Mouse (Mus musculus) hindbrain, postnatal 0 days (tissue): ENCODE results near the gene Nol12. TPM values are rescaled to one million over a fixed set of nuclear protein-coding genes. Genes with fewer than 3 reads are reported as not detected.

ENCODE experiments used
- ATAC-seq: fragments of 200-750 bp; cut with Nextera tagmentation; 2 replicates; pipeline ENCODE4 v1.8.0; 2017; ENCODE audit warnings: mild to moderate bottlenecking, moderate TSS enrichment, moderate library complexity
- DNase-seq: peaks from one replicate; pipeline ENCODE4 v3.0.0-alpha.2; 2015; ENCODE audit warnings: low spot score
- H3K27ac ChIP-seq: fragments of 300-500 bp; sonication (generic); 2 replicates; pipeline ENCODE4 v1.5.1; 2014; ENCODE audit warnings: mild to moderate bottlenecking
- H3K27me3 ChIP-seq: fragments of 300-500 bp; sonication (generic); 2 replicates; pipeline ENCODE4 v1.6.1; 2014; ENCODE audit warnings: low read length, mixed read lengths; ENCODE audit not compliant: insufficient read depth
- H3K36me3 ChIP-seq: fragments of 300-500 bp; sonication (generic); 2 replicates; pipeline ENCODE4 v1.6.1; 2014; ENCODE audit warnings: low read length, mixed read lengths; ENCODE audit not compliant: insufficient read depth
- H3K4me1 ChIP-seq: fragments of 300-500 bp; sonication (generic); 2 replicates; pipeline ENCODE4 v1.6.1; 2014; ENCODE audit warnings: antibody characterized with exemption, low read length, mixed read lengths; ENCODE audit not compliant: insufficient read depth
- H3K4me2 ChIP-seq: fragments of 300-500 bp; sonication (generic); 2 replicates; pipeline ENCODE4 v1.6.1; 2014; ENCODE audit warnings: low read depth, mild to moderate bottlenecking, low read length, moderate library complexity, mixed read lengths
- H3K4me3 ChIP-seq: fragments of 300-500 bp; sonication (generic); 2 replicates; pipeline ENCODE4 v1.5.1; 2014; ENCODE audit warnings: low read length
- H3K9ac ChIP-seq: fragments of 300-500 bp; sonication (generic); replicated peaks from 2 replicates; pipeline ENCODE4 v1.6.1; 2014; ENCODE audit warnings: mild to moderate bottlenecking, low read length, moderate library complexity, mixed read lengths
- H3K9me3 ChIP-seq: fragments of 300-500 bp; sonication (generic); 2 replicates; pipeline ENCODE4 v1.6.1; 2016; ENCODE audit warnings: low read length, mixed read lengths
- CTCF ChIP-seq: IDR thresholded peaks from 2 replicates; pipeline ENCODE4 v1.5.1; 2016; ENCODE audit warnings: antibody characterized with exemption, control low read depth, low read depth
- WGBS: fragments of 180-500 bp; shearing (Covaris S2); extraction: QIAGEN DNeasy Blood & Tissue Kit; methylation state at CpG from one replicate; pipeline ENCODE4 v1.1.7; 2014; 5-methylcytosine and 5-hydroxymethylcytosine counted together
- polyA plus RNA-seq: library from polyadenylated mRNA; unstranded; fragments of >200 nt; fragmentation: Nextera tagmentation; extraction: Ambion mirVana; gene quantifications from 2 replicates; pipeline ENCODE4 v1.2.1, GENCODE M21; 2015
- total RNA-seq: library from RNA; depleted of rRNA; stranded (reverse); fragments of >200 nt; gene quantifications from 2 replicates; pipeline ENCODE4 v1.2.3, GENCODE M21; 2014

Gene Nol12
- total and polyA plus RNA-seq, 2 experiments from 2014 or later = 4.7 to 56.4 TPM

- WGBS = 49% methylated on average over 6 of the region's 6 CpGs
- Histone ChIP-seq H3K9me3 (no peaks in the 10 kb centered on the region), H3K27me3 (0 out of 2 replicates have a peak, but pooled peaks cover 3% of the 10 kb centered on the region), H3K27ac (no peak overlapping the region), H3K4me1 (peaks cover 10% of the 10 kb centered on the region; the same call in 1 of the 2 replicates), H3K4me2 (no peak overlapping the region), H3K9ac (no peak overlapping the region), H3K36me3 (no peaks in the 10 kb centered on the region), H3K4me3 (no peak overlapping the region)
- no peak for TF ChIP-seq CTCF
- DNase-seq = no peak
- no peak for ATAC-seq
These were observed 36.2 kb upstream of the Nol12 start for GRCm38 (mm10) chr15:78898507-78899001.

GRCm38 (mm10) chr15:78899409-78899739 is 35.4 kb upstream of the Nol12 start, which contains the start of gene Gm49510:
Gm49510 (plus strand) TSS chr15:78899667.
- 3% methylated on average over 20 of the region's 20 CpGs for WGBS
- Histone ChIP-seq H3K9me3 (no peaks in the 10 kb centered on the region), H3K36me3 (no peaks in the 10 kb centered on the region), H3K4me2 (peak within 1 kb of the TSS; percentile 67), H3K4me1 (peaks cover 10% of the 10 kb centered on the region; the same call in 1 of the 2 replicates), H3K27ac (peak within 1 kb of the TSS; percentile 20; the same call in 1 of the 2 replicates), H3K4me3 (peak within 1 kb of the TSS; percentile 39), H3K27me3 (0 out of 2 replicates have a peak, but pooled peaks cover 3% of the 10 kb centered on the region), H3K9ac (peak within 1 kb of the TSS; percentile 37)
- no peak for TF ChIP-seq CTCF
- ATAC-seq = no peak
- DNase-seq = no peak

- H3K4me1 ChIP-seq = peaks cover 10% of the 10 kb centered on the region; the same call in 1 of the 2 replicates
- peak; percentile 57 for DNase-seq
- H3K4me3 ChIP-seq = peak within 1 kb of the TSS; percentile 39
- H3K9me3 ChIP-seq = no peaks in the 10 kb centered on the region
- no peaks in the 10 kb centered on the region for H3K36me3 ChIP-seq
- no peak for TF ChIP-seq CTCF
- 0 out of 2 replicates have a peak, but pooled peaks cover 3% of the 10 kb centered on the region for H3K27me3 ChIP-seq
- WGBS = 2% methylated on average over 44 of the region's 47 CpGs
- ATAC-seq = no peak
- H3K27ac ChIP-seq = peak within 1 kb of the TSS; percentile 20; the same call in 1 of the 2 replicates
- peak within 1 kb of the TSS; percentile 37 for H3K9ac ChIP-seq
- peak within 1 kb of the TSS; percentile 67 for H3K4me2 ChIP-seq
These were observed 34.8 kb upstream of the Nol12 start, which contains the start of gene Sh3bp1 for GRCm38 (mm10) chr15:78899740-78900584. Sh3bp1 (plus strand) TSS chr15:78899768.

- H3K36me3 ChIP-seq = no peaks in the 10 kb centered on the region
- peak overlapping the region; percentile 39 for H3K4me3 ChIP-seq
- WGBS = 35% methylated on average over 18 of the region's 18 CpGs
- no peak for TF ChIP-seq CTCF
- H3K9ac ChIP-seq = peak overlapping the region; percentile 37; the same call in 1 of the 2 replicates
- no peak for ATAC-seq
- H3K27ac ChIP-seq = no peak overlapping the region
- H3K27me3 ChIP-seq = 0 out of 2 replicates have a peak, but pooled peaks cover 3% of the 10 kb centered on the region
- no peaks in the 10 kb centered on the region for H3K9me3 ChIP-seq
- no peak for DNase-seq
- H3K4me1 ChIP-seq = peaks cover 10% of the 10 kb centered on the region; the same call in 1 of the 2 replicates
- peak overlapping the region; percentile 67 for H3K4me2 ChIP-seq
These were observed 33.9 kb upstream of the Nol12 start for GRCm38 (mm10) chr15:78900585-78901421.

GRCm38 (mm10) chr15:78901422-78901789 is 33.3 kb upstream of the Nol12 start:
- Histone ChIP-seq H3K4me2 (no peak overlapping the region), H3K9me3 (no peaks in the 10 kb centered on the region), H3K27me3 (0 out of 2 replicates have a peak, but pooled peaks cover 3% of the 10 kb centered on the region), H3K27ac (no peak overlapping the region), H3K9ac (no peak overlapping the region), H3K4me3 (no peak overlapping the region), H3K36me3 (no peaks in the 10 kb centered on the region), H3K4me1 (peaks cover 10% of the 10 kb centered on the region; the same call in 1 of the 2 replicates)
- no peak for DNase-seq
- ATAC-seq = no peak
- TF ChIP-seq CTCF = peak; percentile 33; the same call in 1 of the 2 replicates
- 46% methylated on average over 8 of the region's 8 CpGs for WGBS

- WGBS = 5% methylated on average over 2 of the region's 2 CpGs
- Histone ChIP-seq H3K4me3 (no peak overlapping the region), H3K9ac (no peak overlapping the region), H3K36me3 (no peaks in the 10 kb centered on the region; the same call in 1 of the 2 replicates), H3K4me1 (peaks cover 10% of the 10 kb centered on the region; the same call in 1 of the 2 replicates), H3K27ac (no peak overlapping the region), H3K27me3 (0 out of 2 replicates have a peak, but pooled peaks cover 3% of the 10 kb centered on the region), H3K4me2 (no peak overlapping the region), H3K9me3 (no peaks in the 10 kb centered on the region)
- ATAC-seq (peak; percentile 47; the same call in 1 of the 2 replicates), DNase-seq (peak; percentile 87)
- peak; percentile 93 for TF ChIP-seq CTCF
These were observed 31.5 kb upstream of the Nol12 start for GRCm38 (mm10) chr15:78903243-78903642.
